Mouse (Mus musculus) heart, adult 2 months (tissue): ENCODE measurements around the gene Scn10a. TPM values are rescaled to one million over a fixed set of nuclear protein-coding genes. Genes with fewer than 3 reads are reported as not detected.

Source experiments
- DNase-seq, 2 experiments: peaks; one replicate each; pipeline ENCODE4 v3.0.0; 2021
- H3K27ac ChIP-seq: fragments of 200-600 bp; 2 replicates; pipeline ENCODE4 v1.8.1; 2022
- H3K27me3 ChIP-seq: fragments of 200-500 bp; 2 replicates; pipeline ENCODE4 v1.6.1; 2012; ENCODE audit warnings: mild to moderate bottlenecking, low read length, inconsistent platforms, mixed read lengths; ENCODE audit not compliant: control insufficient read depth, insufficient read depth
- H3K36me3 ChIP-seq: fragments of 200-500 bp; 2 replicates; pipeline ENCODE4 v1.6.1; 2012; ENCODE audit warnings: low read length, inconsistent platforms; ENCODE audit not compliant: control insufficient read depth, insufficient read depth
- H3K4me1 ChIP-seq: fragments of 200-500 bp; 2 replicates; pipeline ENCODE4 v1.6.1; 2011; ENCODE audit warnings: low read length; ENCODE audit not compliant: control insufficient read depth, insufficient read depth
- H3K4me3 ChIP-seq: fragments of 200-600 bp; 2 replicates; pipeline ENCODE4 v1.8.1; 2022
- H3K79me2 ChIP-seq: fragments of 200-500 bp; replicated peaks from 2 replicates; pipeline ENCODE4 v1.6.1; 2012; ENCODE audit warnings: mild to moderate bottlenecking, inconsistent platforms, low read length, moderate library complexity, mixed read lengths; ENCODE audit not compliant: control insufficient read depth, insufficient read depth
- H3K9ac ChIP-seq: fragments of 200-500 bp; 2 replicates; pipeline ENCODE4 v1.6.1; 2012; ENCODE audit warnings: low read depth, mild to moderate bottlenecking, control low read depth, inconsistent platforms, low read length, mixed read lengths
- CTCF ChIP-seq: fragments of 200-600 bp; IDR thresholded peaks from 2 replicates; pipeline ENCODE4 v1.8.1; 2022; ENCODE audit warnings: antibody characterized with exemption, mild to moderate bottlenecking, moderate library complexity
- EP300 ChIP-seq: fragments of 200-500 bp; IDR thresholded peaks from 2 replicates; pipeline ENCODE4 v1.6.1; 2011; ENCODE audit warnings: low read depth, low read length, control low read depth; ENCODE audit not compliant: insufficient read depth
- POLR2A ChIP-seq: fragments of 200-500 bp; IDR thresholded peaks from 2 replicates; pipeline ENCODE4 v1.6.1; 2011; ENCODE audit warnings: mild to moderate bottlenecking, low read depth, low read length, control low read depth; ENCODE audit not compliant: insufficient read depth
- WGBS: fragments of 180-500 bp; shearing (Covaris S2); methylation state at CpG from one replicate; pipeline ENCODE4 v1.1.7; 2018; 5-methylcytosine and 5-hydroxymethylcytosine counted together
- intact Hi-C: fragments of 180-260 bp; cut with DNase I; formaldehyde crosslinking; loops from one replicate; pipeline ENCODE4 v1.15.1; 2025
- polyA plus RNA-seq: library from polyadenylated mRNA; depleted of rRNA; stranded (reverse); fragments of >200 nt; gene quantifications from 2 replicates; pipeline ENCODE4 v1.2.3, GENCODE M21; 2012
- total RNA-seq, 2 experiments: library from RNA; stranded (reverse); gene quantifications; 2 replicates each; pipeline ENCODE4 v1.2.3; 2021

Gene Scn10a
- total and polyA plus RNA-seq, 3 experiments: 0.37 to 1.4 (median 0.70) TPM

DNA sequence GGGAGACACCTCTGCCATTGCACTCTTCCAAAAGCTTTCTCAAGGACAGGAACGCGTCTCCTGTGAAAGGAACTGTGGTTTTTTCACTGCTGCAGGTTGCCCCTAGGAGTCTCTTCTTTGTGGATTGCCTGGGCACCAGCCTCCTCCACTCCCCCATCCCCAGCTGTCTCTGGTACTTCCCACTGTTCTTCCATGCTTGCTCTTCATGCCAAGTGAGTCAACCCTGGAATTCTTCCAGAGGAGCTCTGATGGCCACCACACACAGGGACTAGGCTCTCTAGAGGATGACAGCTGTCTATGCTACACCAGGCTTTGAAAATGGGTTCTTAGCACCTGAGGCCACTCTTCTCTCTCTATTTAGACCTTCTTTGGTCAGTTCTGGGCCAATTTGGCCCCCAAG, 142.1 kb downstream of the Scn10a start:
- peak in 1 of 2 experiments; percentile 39 for DNase-seq

DNA sequence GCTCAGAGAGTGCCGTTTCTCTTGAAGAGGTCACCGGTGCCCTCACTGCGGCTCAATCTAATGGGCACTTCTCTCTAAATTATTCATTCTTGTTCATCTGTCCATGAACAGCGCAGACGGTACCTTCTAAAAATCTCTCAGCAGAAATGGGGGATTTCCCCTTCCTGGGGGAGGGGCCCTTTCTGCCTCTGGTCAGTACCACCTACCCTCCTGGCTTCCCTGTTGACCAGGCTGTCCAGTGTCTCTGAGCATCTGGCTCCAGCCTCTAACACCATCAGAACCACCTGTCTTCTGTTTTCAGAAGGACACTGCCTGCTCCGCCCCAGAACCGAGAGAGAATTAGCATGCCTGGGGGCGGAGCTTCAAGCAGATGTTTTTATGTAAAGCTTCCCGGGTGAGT, 143.4 kb downstream of the Scn10a start:
- DNase-seq: no peak
- intact Hi-C loops: loop anchor here (10.0 kb wide), 1 partner anchor 61 kb away; no protein-coding TSS in a partner anchor
- no peak for TF ChIP-seq POLR2A
- TF ChIP-seq CTCF: no peak
- TF ChIP-seq EP300: no peak
- H3K36me3 ChIP-seq: no peaks in the 10 kb centered on the region
- H3K27me3 ChIP-seq: peaks cover 6% of the 10 kb centered on the region; the same call in 1 of the 2 replicates
- H3K79me2 ChIP-seq: no peaks in the 10 kb centered on the region
- no peak overlapping the region for H3K9ac ChIP-seq
- 46% methylated on average over 9 of the region's 9 CpGs for WGBS
- peaks cover 3% of the 10 kb centered on the region; the same call in 1 of the 2 replicates for H3K4me1 ChIP-seq
- peak overlapping the region; percentile 82; the same call in 1 of the 2 replicates for H3K27ac ChIP-seq
- H3K4me3 ChIP-seq: no peak overlapping the region; the same call in 1 of the 2 replicates

More for the DNA sequence above, 142.1 kb downstream of the Scn10a start:
- Histone ChIP-seq H3K9ac (no peak overlapping the region), H3K4me1 (peaks cover 3% of the 10 kb centered on the region; the same call in 1 of the 2 replicates), H3K27me3 (peaks cover 6% of the 10 kb centered on the region; the same call in 1 of the 2 replicates), H3K4me3 (peak overlapping the region; percentile 56), H3K36me3 (no peaks in the 10 kb centered on the region), H3K27ac (peak overlapping the region; percentile 81), H3K79me2 (no peaks in the 10 kb centered on the region)
- intact Hi-C loops: loop anchor here (10.0 kb wide), 1 partner anchor 62 kb away; no protein-coding TSS in a partner anchor
- 61% methylated on average over 2 of the region's 2 CpGs for WGBS
- TF ChIP-seq CTCF (no peak), POLR2A (peak; percentile 41; the same call in 1 of the 2 replicates), EP300 (no peak)

DNA sequence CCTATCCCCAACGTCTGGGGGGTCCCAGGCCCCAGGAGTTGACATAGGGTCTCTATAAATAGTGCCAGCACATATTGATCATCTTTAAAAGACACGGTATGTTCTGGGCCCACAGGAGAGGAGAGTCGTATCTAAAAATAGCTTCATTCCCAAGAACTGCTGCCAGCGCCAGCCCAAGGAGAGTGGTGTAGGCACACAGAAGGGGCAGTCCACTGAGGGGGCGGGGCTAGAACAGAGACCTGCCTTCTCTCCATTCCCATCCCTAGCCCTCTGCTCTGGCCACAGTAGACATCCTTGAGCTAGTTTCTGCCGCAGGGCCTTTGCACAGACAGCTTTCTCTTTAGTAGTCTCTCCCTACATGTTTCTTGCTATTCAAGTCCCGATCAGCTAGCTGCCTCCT, 144.8 kb downstream of the Scn10a start:
- DNase-seq: peak in 1 of 2 experiments; percentile 81
- no peak overlapping the region for H3K9ac ChIP-seq
- H3K4me3 ChIP-seq: no peak overlapping the region
- intact Hi-C loops: loop anchor here (10.0 kb wide), 1 partner anchor 60 kb away; no protein-coding TSS in a partner anchor
- H3K36me3 ChIP-seq: no peaks in the 10 kb centered on the region
- H3K4me1 ChIP-seq: peaks cover 3% of the 10 kb centered on the region; the same call in 1 of the 2 replicates
- H3K27me3 ChIP-seq: peaks cover 6% of the 10 kb centered on the region; the same call in 1 of the 2 replicates
- peak overlapping the region; percentile 82 for H3K27ac ChIP-seq
- no peaks in the 10 kb centered on the region for H3K79me2 ChIP-seq
- TF ChIP-seq EP300 (peak; percentile 42; the same call in 1 of the 2 replicates), CTCF (no peak), POLR2A (peak; percentile 57; the same call in 1 of the 2 replicates)
- WGBS: 47% methylated on average over 7 of the region's 7 CpGs

DNA sequence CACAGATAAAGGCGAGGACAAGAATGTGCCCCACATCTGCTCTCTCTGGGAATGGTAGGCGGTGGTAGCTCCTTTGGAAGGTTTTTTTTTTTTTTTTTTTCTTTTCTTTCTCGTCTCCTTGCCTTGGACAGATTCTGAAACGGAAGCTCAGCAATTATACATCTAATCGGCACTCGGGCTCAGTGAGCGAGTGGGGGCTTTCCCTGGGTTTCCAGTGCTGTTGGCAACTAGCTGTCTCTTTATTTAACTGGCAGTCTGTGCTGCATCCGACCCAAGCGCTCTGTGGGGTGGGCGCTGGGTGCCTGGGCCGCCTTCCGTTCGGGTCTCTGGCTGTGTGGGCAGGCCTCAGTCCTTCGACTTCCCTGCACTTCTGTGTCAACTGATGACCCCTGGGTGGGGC, 146.1 kb downstream of the Scn10a start:
- H3K27ac ChIP-seq: peak overlapping the region; percentile 82
- no peak for TF ChIP-seq POLR2A
- no peak for TF ChIP-seq CTCF
- TF ChIP-seq EP300: no peak
- no peaks in the 10 kb centered on the region for H3K36me3 ChIP-seq
- H3K9ac ChIP-seq: 0 out of 2 replicates have a peak overlapping the region, but pooled peaks have one; percentile 26
- DNase-seq: no peak
- intact Hi-C loops: loop anchor here (10.0 kb wide), 1 partner anchor 58 kb away; no protein-coding TSS in a partner anchor
- no peaks in the 10 kb centered on the region; the same call in 1 of the 2 replicates for H3K79me2 ChIP-seq
- H3K4me3 ChIP-seq: no peak overlapping the region
- WGBS: 33% methylated on average over 14 of the region's 14 CpGs
- no peaks in the 10 kb centered on the region for H3K27me3 ChIP-seq
- peaks cover 4% of the 10 kb centered on the region; the same call in 1 of the 2 replicates for H3K4me1 ChIP-seq

DNA sequence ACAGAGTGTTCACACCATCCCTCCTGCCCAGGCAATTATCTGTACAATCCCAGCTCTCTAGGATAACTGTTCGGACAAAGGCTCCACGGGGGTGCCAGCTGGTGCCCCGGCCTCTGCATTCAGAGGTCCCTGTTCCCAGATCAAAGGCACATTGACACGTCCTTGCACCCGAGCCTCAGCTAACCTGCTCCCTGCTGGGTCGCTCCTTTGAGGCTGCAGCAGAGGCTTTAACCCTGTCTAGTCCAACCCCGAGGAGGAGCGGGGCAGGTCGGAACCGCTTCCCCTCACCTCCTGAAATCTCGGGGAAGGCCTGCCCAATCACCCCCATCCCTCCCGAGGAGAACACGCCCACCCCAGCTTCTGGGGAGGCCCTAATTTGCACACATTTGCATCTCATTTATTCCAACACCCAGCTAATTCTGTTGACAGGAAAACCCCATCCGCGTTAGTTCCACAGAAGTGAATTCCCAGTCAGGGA, 147.7 kb downstream of the Scn10a start:
- no peak for DNase-seq
- H3K79me2 ChIP-seq: no peaks in the 10 kb centered on the region; the same call in 1 of the 2 replicates
- H3K36me3 ChIP-seq: no peaks in the 10 kb centered on the region
- H3K9ac ChIP-seq: peak overlapping the region; percentile 36; the same call in 1 of the 2 replicates
- H3K4me1 ChIP-seq: peaks cover 4% of the 10 kb centered on the region; the same call in 1 of the 2 replicates
- TF ChIP-seq CTCF (no peak), POLR2A (no peak)
- 7% methylated on average over 15 of the region's 15 CpGs for WGBS
- intact Hi-C loops: loop anchor here (10.0 kb wide), 1 partner anchor 57 kb away; no protein-coding TSS in a partner anchor
- H3K4me3 ChIP-seq: no peak overlapping the region
- H3K27me3 ChIP-seq: no peaks in the 10 kb centered on the region
- H3K27ac ChIP-seq: peak overlapping the region; percentile 43; the same call in 1 of the 2 replicates

DNA sequence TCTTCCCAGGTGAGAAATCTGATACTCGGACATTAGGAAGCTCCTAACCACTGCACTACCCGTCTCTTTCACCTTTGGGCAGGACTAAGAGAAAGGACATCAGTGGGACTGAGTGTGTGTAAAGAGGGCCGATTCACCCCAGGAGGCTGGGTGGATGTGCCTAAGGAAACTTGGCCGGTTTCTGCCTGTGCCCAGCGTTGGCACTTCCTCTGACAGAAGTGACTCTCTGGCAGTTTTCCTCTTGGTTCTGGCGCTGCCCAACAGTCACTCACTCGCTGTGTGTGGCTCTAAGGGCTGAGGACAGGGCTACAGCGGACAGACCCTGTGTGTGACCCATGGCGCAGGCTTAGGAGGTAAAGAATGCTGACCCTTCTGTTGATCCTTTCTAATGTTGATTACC, 148.5 kb downstream of the Scn10a start:
- peaks cover 4% of the 10 kb centered on the region; the same call in 1 of the 2 replicates for H3K4me1 ChIP-seq
- WGBS: 14% methylated on average over 9 of the region's 9 CpGs
- DNase-seq: peak in 1 of 2 experiments; percentile 62

More for the DNA sequence above, 148.5 kb downstream of the Scn10a start:
- no peak overlapping the region for H3K9ac ChIP-seq
- no peaks in the 10 kb centered on the region; the same call in 1 of the 2 replicates for H3K79me2 ChIP-seq
- H3K27me3 ChIP-seq: no peaks in the 10 kb centered on the region
- H3K27ac ChIP-seq: peak overlapping the region; percentile 43; the same call in 1 of the 2 replicates
- intact Hi-C loops: loop anchor here (10.0 kb wide), 1 partner anchor 56 kb away; no protein-coding TSS in a partner anchor
- no peak overlapping the region for H3K4me3 ChIP-seq
- TF ChIP-seq POLR2A: no peak; the same call in 1 of the 2 replicates
- TF ChIP-seq EP300: no peak
- no peak for TF ChIP-seq CTCF
- H3K36me3 ChIP-seq: no peaks in the 10 kb centered on the region
